Mouse (Mus musculus) layer of hippocampus, adult 18-20 months (tissue): ENCODE measurements around the gene Gabra5. TPM values are rescaled to one million over a fixed set of nuclear protein-coding genes. Genes with fewer than 3 reads are reported as not detected.
A peak's percentile ranks its signal among the peaks of the same experiment; 100 is the strongest.

Source experiments
- DNase-seq, 2 experiments: peaks; one replicate each; pipeline ENCODE4 v3.0.0; 2022; ENCODE audit warnings: low spot score in 2 of 2
- total RNA-seq, 2 experiments: library from RNA; stranded (reverse); gene quantifications; 2 replicates each; pipeline ENCODE4 v1.2.3; 2021

Gene Gabra5
- total RNA-seq, 2 experiments from 2014 or later, result 159 to 189 TPM

- no peak for DNase-seq
Observed at GRCm38 (mm10) chr7:57387341-57387654, 122.6 kb downstream of the Gabra5 start.

- peak in 1 of 2 experiments; percentile 36 for DNase-seq
Observed at GRCm38 (mm10) chr7:57386517-57387340, 123.1 kb downstream of the Gabra5 start, which contains the start of gene Gabrg3. Gene Gabrg3, minus strand, starts transcription at chr7:57387188.

- peak in 1 of 2 experiments; percentile 69 for DNase-seq
Observed at GRCm38 (mm10) chr7:57384112-57384511, 125.7 kb downstream of the Gabra5 start.

- no peak for DNase-seq
Observed at GRCm38 (mm10) chr7:57366013-57366390, 143.9 kb downstream of the Gabra5 start.

- no peak for DNase-seq
Observed at GRCm38 (mm10) chr7:57365134-57366012, 144.5 kb downstream of the Gabra5 start.

GRCm38 (mm10) chr7:57363812-57364211 lies 146.0 kb downstream of the Gabra5 start:
- DNase-seq, result no peak

- DNase-seq, result no peak
Observed at GRCm38 (mm10) chr7:57357871-57358540, 151.9 kb downstream of the Gabra5 start.

Other genes with a start within 250 kb of the Gabra5 start
- gene Gabrg3, start 122.9 kb downstream of the Gabra5 start, total RNA-seq, result 10 to 100 TPM; 12.4 to 14.3 TPM
- gene Gabrb3, start 90.4 kb downstream of the Gabra5 start, total RNA-seq, result 100 to 1,000 TPM; 248 to 274 TPM